Mouse (Mus musculus) heart, adult 2 months (tissue): ENCODE measurements at regions not wholly inside any gene's neighbourhood (a gene's known extent, or its start where the extent isn't known, plus 50 kb on each side); places are given as distances from the start of the nearest gene placed in this dataset.

ENCODE experiments used
- DNase-seq, 2 experiments: peaks; one replicate each; pipeline ENCODE4 v3.0.0; 2021
- H3K27ac ChIP-seq: fragments of 200-600 bp; 2 replicates; pipeline ENCODE4 v1.8.1; 2022
- H3K27me3 ChIP-seq: fragments of 200-500 bp; 2 replicates; pipeline ENCODE4 v1.6.1; 2012; ENCODE audit warnings: mild to moderate bottlenecking, low read length, inconsistent platforms, mixed read lengths; ENCODE audit not compliant: control insufficient read depth, insufficient read depth
- H3K36me3 ChIP-seq: fragments of 200-500 bp; 2 replicates; pipeline ENCODE4 v1.6.1; 2012; ENCODE audit warnings: low read length, inconsistent platforms; ENCODE audit not compliant: control insufficient read depth, insufficient read depth
- H3K4me1 ChIP-seq: fragments of 200-500 bp; 2 replicates; pipeline ENCODE4 v1.6.1; 2011; ENCODE audit warnings: low read length; ENCODE audit not compliant: control insufficient read depth, insufficient read depth
- H3K4me3 ChIP-seq: fragments of 200-600 bp; 2 replicates; pipeline ENCODE4 v1.8.1; 2022
- H3K79me2 ChIP-seq: fragments of 200-500 bp; replicated peaks from 2 replicates; pipeline ENCODE4 v1.6.1; 2012; ENCODE audit warnings: mild to moderate bottlenecking, inconsistent platforms, low read length, moderate library complexity, mixed read lengths; ENCODE audit not compliant: control insufficient read depth, insufficient read depth
- H3K9ac ChIP-seq: fragments of 200-500 bp; 2 replicates; pipeline ENCODE4 v1.6.1; 2012; ENCODE audit warnings: low read depth, mild to moderate bottlenecking, control low read depth, inconsistent platforms, low read length, mixed read lengths
- CTCF ChIP-seq: fragments of 200-600 bp; IDR thresholded peaks from 2 replicates; pipeline ENCODE4 v1.8.1; 2022; ENCODE audit warnings: antibody characterized with exemption, mild to moderate bottlenecking, moderate library complexity
- EP300 ChIP-seq: fragments of 200-500 bp; IDR thresholded peaks from 2 replicates; pipeline ENCODE4 v1.6.1; 2011; ENCODE audit warnings: low read depth, low read length, control low read depth; ENCODE audit not compliant: insufficient read depth
- POLR2A ChIP-seq: fragments of 200-500 bp; IDR thresholded peaks from 2 replicates; pipeline ENCODE4 v1.6.1; 2011; ENCODE audit warnings: mild to moderate bottlenecking, low read depth, low read length, control low read depth; ENCODE audit not compliant: insufficient read depth
- WGBS: fragments of 180-500 bp; shearing (Covaris S2); methylation state at CpG from one replicate; pipeline ENCODE4 v1.1.7; 2018; 5-methylcytosine and 5-hydroxymethylcytosine counted together
- intact Hi-C: fragments of 180-260 bp; cut with DNase I; formaldehyde crosslinking; loops from one replicate; pipeline ENCODE4 v1.15.1; 2025

- Histone ChIP-seq H3K36me3 (no peaks in the 10 kb centered on the region), H3K9ac (no peak overlapping the region), H3K4me1 (no peaks in the 10 kb centered on the region), H3K27ac (no peak overlapping the region), H3K27me3 (no peaks in the 10 kb centered on the region), H3K79me2 (no peaks in the 10 kb centered on the region), H3K4me3 (no peak overlapping the region)
- peak in 1 of 2 experiments; percentile 7 for DNase-seq
- WGBS, result 33% methylated on average over 2 of the region's 2 CpGs
- intact Hi-C loops, result no loop called here
- TF ChIP-seq EP300 (no peak), CTCF (no peak), POLR2A (no peak)
Measured at GRCm38 (mm10) chr4:49913636-49914035, 68.1 kb upstream of the Grin3a start.
